Mouse (Mus musculus): ENCODE data around the gene Ptchd3. TPM values are rescaled to one million over a fixed set of nuclear protein-coding genes. Genes with fewer than 3 reads are reported as not detected.

Ptchd3 gene
- polyA plus RNA-seq, 1 experiment from 2014 or later: 0.05 TPM

DNA sequence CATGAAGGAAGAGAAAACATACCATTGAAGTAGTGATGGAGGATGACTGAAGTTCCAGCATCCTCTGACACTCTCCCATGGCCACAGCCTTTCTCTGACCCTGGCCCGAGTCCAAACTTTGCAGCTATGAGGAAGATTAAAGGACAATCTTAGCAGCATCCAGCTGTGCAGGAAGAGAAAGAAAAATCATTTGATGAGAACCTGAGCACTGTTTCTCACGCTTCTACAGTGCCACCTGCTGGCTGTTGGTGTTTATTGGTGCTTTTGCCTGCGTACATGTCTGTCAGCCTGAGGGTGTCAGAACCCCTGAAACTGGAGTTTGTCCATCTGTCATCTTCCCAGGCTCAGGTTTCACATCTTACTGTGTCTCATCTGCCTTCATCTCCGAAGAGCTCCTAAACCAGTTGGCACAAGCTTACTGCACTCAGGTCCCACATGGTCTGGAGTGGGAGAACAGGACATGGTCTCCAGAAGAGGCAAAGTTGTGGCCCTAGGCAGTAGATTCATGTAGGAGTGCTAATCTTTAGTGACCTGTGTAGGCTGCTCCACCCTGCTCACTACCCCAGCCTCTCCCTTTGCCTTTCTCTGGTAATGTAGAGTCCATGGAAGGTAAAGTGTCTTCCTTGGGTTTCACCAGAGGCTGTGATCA, 21.7 kb upstream of the Ptchd3 start:
- no peaks in the 10 kb centered on the region for H3K4me1 ChIP-seq (ENCODE audit: control insufficient read depth in 2 of 2, insufficient read depth in 2 of 2, low read length in 2 of 2)
- H3K4me2 ChIP-seq (ENCODE audit: low read length): no peak overlapping the region
- H3K27me3 ChIP-seq (ENCODE audit: control insufficient read depth, insufficient read depth, low read length): no peaks in the 10 kb centered on the region
- no peak for ATAC-seq (ENCODE audit: insufficient number of reproducible peaks, insufficient read depth, low FRiP score, low read depth)
- H3K9ac ChIP-seq (ENCODE audit: low read length): 0 out of 2 replicates have a peak overlapping the region, but pooled peaks have one; percentile 5
- 3% methylated on average over 4 of the region's 4 CpGs for WGBS
- H3K27ac ChIP-seq (replicated peaks in 1 of 2; ENCODE audit: control insufficient read depth in 1 of 2, insufficient read depth in 1 of 2, low read depth in 2 of 2, low read length in 2 of 2): no peak overlapping the region
- H3K9me3 ChIP-seq (ENCODE audit: control insufficient read depth, low read length): no peaks in the 10 kb centered on the region
- H3K4me3 ChIP-seq (ENCODE audit: control insufficient read depth in 1 of 2, insufficient read depth in 1 of 2, low read depth in 1 of 2, low read length in 2 of 2): no peak overlapping the region
- no peaks in the 10 kb centered on the region for H3K36me3 ChIP-seq (ENCODE audit: control insufficient read depth, insufficient read depth, low read length)

DNA sequence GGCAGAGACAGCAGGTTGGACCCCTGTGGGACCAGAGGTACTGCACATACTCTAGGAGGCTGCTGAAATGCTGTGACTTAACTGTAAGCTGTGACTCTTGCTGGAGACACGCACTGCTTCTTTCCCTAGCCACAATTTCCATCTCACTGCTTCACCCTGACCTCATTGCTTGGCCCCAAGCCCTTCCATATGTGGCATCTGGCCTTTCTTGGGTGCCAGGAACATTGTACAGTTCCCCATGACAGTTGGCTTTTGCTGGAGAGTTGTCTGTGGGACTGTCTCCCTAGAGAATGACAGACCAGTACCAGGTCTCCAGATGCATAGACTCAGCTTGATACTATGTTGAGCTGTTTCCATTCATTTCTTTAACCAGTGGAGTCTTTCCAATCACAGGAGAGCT, 21.2 kb upstream of the Ptchd3 start:
- Histone ChIP-seq H3K36me3 (ENCODE audit: control insufficient read depth, insufficient read depth, low read length) (no peaks in the 10 kb centered on the region), H3K4me1 (ENCODE audit: control insufficient read depth in 2 of 2, insufficient read depth in 2 of 2, low read length in 2 of 2) (no peaks in the 10 kb centered on the region), H3K27ac (replicated peaks in 1 of 2; ENCODE audit: control insufficient read depth in 1 of 2, insufficient read depth in 1 of 2, low read depth in 2 of 2, low read length in 2 of 2) (no peak overlapping the region), H3K4me3 (ENCODE audit: control insufficient read depth in 1 of 2, insufficient read depth in 1 of 2, low read depth in 1 of 2, low read length in 2 of 2) (no peak overlapping the region), H3K4me2 (ENCODE audit: low read length) (no peak overlapping the region), H3K9me3 (ENCODE audit: control insufficient read depth, low read length) (no peaks in the 10 kb centered on the region), H3K27me3 (ENCODE audit: control insufficient read depth, insufficient read depth, low read length) (no peaks in the 10 kb centered on the region), H3K9ac (ENCODE audit: low read length) (0 out of 2 replicates have a peak overlapping the region, but pooled peaks have one; percentile 5)
- 31% methylated on average over 1 of the region's 1 CpGs for WGBS
- no peak for ATAC-seq (ENCODE audit: insufficient number of reproducible peaks, insufficient read depth, low FRiP score, low read depth)

DNA sequence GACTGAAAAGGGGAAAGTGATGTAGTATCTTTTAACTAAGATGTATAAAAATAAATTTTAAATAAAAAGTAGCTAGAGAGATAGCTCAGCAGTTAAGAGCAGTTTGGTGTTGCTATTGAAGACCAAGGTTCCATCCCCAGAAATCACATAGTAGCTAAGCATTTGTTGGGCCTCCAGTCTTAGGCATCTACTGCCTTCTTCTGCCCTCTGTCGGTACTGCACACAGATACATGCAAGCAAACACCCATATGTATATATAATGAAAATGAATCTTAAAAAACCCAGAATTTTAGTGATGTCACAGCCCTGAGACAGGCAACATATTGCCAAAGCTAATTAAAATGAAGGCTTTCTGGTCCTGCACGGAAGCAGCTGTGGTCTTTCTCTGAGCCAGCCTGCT, 15.9 kb downstream of the Ptchd3 start:
- Histone ChIP-seq H3K4me2 (ENCODE audit: low read length) (no peak overlapping the region), H3K4me3 (ENCODE audit: control insufficient read depth in 1 of 2, insufficient read depth in 1 of 2, low read depth in 1 of 2, low read length in 2 of 2) (no peak overlapping the region), H3K36me3 (ENCODE audit: control insufficient read depth, insufficient read depth, low read length) (no peaks in the 10 kb centered on the region), H3K27ac (replicated peaks in 1 of 2; ENCODE audit: control insufficient read depth in 1 of 2, insufficient read depth in 1 of 2, low read depth in 2 of 2, low read length in 2 of 2) (no peak overlapping the region), H3K9ac (ENCODE audit: low read length) (no peak overlapping the region), H3K27me3 (ENCODE audit: control insufficient read depth, insufficient read depth, low read length) (no peaks in the 10 kb centered on the region), H3K4me1 (ENCODE audit: control insufficient read depth in 2 of 2, insufficient read depth in 2 of 2, low read length in 2 of 2) (0 out of 4 replicates have a peak, but pooled peaks cover 0 to 2% of the 10 kb centered on the region in 2 experiments), H3K9me3 (ENCODE audit: control insufficient read depth, low read length) (no peaks in the 10 kb centered on the region)
- WGBS: 46% methylated on average over 2 of the region's 2 CpGs
- no peak for ATAC-seq (ENCODE audit: insufficient number of reproducible peaks, insufficient read depth, low FRiP score, low read depth)

DNA sequence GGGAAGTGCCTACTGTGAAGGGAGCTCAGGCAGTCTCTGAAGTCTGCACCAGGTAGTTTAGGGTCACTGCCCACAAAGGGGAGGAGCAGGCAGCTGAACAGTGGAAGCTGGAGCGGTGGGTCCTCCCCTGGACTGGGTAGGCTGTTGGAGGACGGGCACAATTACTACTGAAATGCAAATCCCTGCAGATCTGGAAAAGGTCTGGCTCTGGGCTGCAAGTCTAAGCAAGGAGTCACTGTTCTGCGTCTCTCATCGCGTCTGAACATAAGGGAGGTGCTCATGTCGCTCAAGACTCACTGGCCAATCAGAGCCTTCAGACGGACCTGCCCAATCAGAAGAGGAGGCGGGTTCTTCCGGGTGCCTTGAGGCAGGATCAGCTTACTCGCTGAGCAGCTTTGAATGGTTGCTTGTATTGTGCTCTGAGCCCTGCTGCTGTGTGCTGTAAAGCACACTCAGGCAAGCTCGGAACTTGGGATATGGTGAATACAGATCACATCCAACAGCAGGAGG, 17.8 kb downstream of the Ptchd3 start:
- no peaks in the 10 kb centered on the region for H3K36me3 ChIP-seq (ENCODE audit: control insufficient read depth, insufficient read depth, low read length)
- H3K27ac ChIP-seq (replicated peaks in 1 of 2; ENCODE audit: control insufficient read depth in 1 of 2, insufficient read depth in 1 of 2, low read depth in 2 of 2, low read length in 2 of 2): peak overlapping the region; percentile 75 to 79
- no peaks in the 10 kb centered on the region for H3K27me3 ChIP-seq (ENCODE audit: control insufficient read depth, insufficient read depth, low read length)
- peak overlapping the region; percentile 39 to 51 for H3K4me3 ChIP-seq (ENCODE audit: control insufficient read depth in 1 of 2, insufficient read depth in 1 of 2, low read depth in 1 of 2, low read length in 2 of 2)
- H3K4me2 ChIP-seq (ENCODE audit: low read length): peak overlapping the region; percentile 70
- peak overlapping the region; percentile 59 for H3K9ac ChIP-seq (ENCODE audit: low read length)
- 0 out of 4 replicates have a peak, but pooled peaks cover 0 to 2% of the 10 kb centered on the region in 2 experiments for H3K4me1 ChIP-seq (ENCODE audit: control insufficient read depth in 2 of 2, insufficient read depth in 2 of 2, low read length in 2 of 2)
- peak; percentile 90 for ATAC-seq (ENCODE audit: insufficient number of reproducible peaks, insufficient read depth, low FRiP score, low read depth)
- no peaks in the 10 kb centered on the region for H3K9me3 ChIP-seq (ENCODE audit: control insufficient read depth, low read length)
- under 1% methylated on average over 11 of the region's 11 CpGs for WGBS

Other genes starting within 250 kb of the Ptchd3 start
- gene B3gntl1, start 157.1 kb upstream of the Ptchd3 start, polyA plus RNA-seq (2014; fragmentation: Nextera tagmentation; extraction: Ambion mirVana): 6.3 and 7.0 TPM in 2 replicates
- gene Metrnl, start 128.7 kb upstream of the Ptchd3 start, polyA plus RNA-seq (2014; fragmentation: Nextera tagmentation; extraction: Ambion mirVana): 18.1 and 20.1 TPM in 2 replicates

Data from heart, embryonic 14.5 days (tissue).